Mouse (Mus musculus) forebrain, embryonic 15.5 days (tissue): Measurements from ENCODE around the gene Slc16a11. TPM values are rescaled to one million over a fixed set of nuclear protein-coding genes. Genes with fewer than 3 reads are reported as not detected.

Source experiments
- ATAC-seq: fragments of 200-750 bp; cut with Nextera tagmentation; replicated peaks from 2 replicates; pipeline ENCODE4 v1.8.0; 2017; ENCODE audit warnings: mild to moderate bottlenecking, moderate TSS enrichment, moderate library complexity
- H3K27ac ChIP-seq: fragments of 300-500 bp; sonication (generic); replicated peaks from 2 replicates; pipeline ENCODE4 v1.5.1; 2015; ENCODE audit warnings: mild to moderate bottlenecking, inconsistent platforms
- H3K27me3 ChIP-seq: fragments of 300-500 bp; sonication (generic); 2 replicates; pipeline ENCODE4 v1.6.1; 2015; ENCODE audit warnings: inconsistent platforms
- H3K36me3 ChIP-seq: fragments of 300-500 bp; sonication (generic); 2 replicates; pipeline ENCODE4 v1.6.1; 2015; ENCODE audit warnings: mild to moderate bottlenecking, inconsistent platforms
- H3K4me1 ChIP-seq: fragments of 300-500 bp; sonication (generic); 2 replicates; pipeline ENCODE4 v1.6.1; 2015; ENCODE audit warnings: inconsistent platforms
- H3K4me2 ChIP-seq: fragments of 300-500 bp; sonication (generic); replicated peaks from 2 replicates; pipeline ENCODE4 v1.6.1; 2015; ENCODE audit warnings: mild to moderate bottlenecking, inconsistent platforms
- H3K4me3 ChIP-seq: fragments of 300-500 bp; sonication (generic); 2 replicates; pipeline ENCODE4 v1.5.1; 2015; ENCODE audit warnings: mild to moderate bottlenecking, inconsistent platforms
- H3K9ac ChIP-seq: fragments of 300-500 bp; sonication (generic); replicated peaks from 2 replicates; pipeline ENCODE4 v1.6.1; 2015; ENCODE audit warnings: mild to moderate bottlenecking, inconsistent platforms
- H3K9me3 ChIP-seq: fragments of 300-500 bp; sonication (generic); 2 replicates; pipeline ENCODE4 v1.6.1; 2016; ENCODE audit warnings: inconsistent platforms
- WGBS: fragments of 180-500 bp; shearing (Covaris S2); methylation state at CpG from one replicate; pipeline ENCODE4 v1.1.7; 2015; ENCODE audit warnings: mixed read lengths; 5-methylcytosine and 5-hydroxymethylcytosine counted together
- polyA plus RNA-seq: library from polyadenylated mRNA; unstranded; fragments of >200 nt; fragmentation: Nextera tagmentation; extraction: Ambion mirVana; gene quantifications from 2 replicates; pipeline ENCODE4 v1.2.1, GENCODE M21; 2015

Gene Slc16a11
- polyA plus RNA-seq, 1 experiment from 2014 or later, result 3.6 TPM

GRCm38 (mm10) chr11:70207283-70207682, 5.3 kb upstream of the Slc16a11 start:
- Histone ChIP-seq H3K4me1 (no peaks in the 10 kb centered on the region), H3K4me2 (no peak overlapping the region), H3K9ac (no peak overlapping the region), H3K9me3 (no peaks in the 10 kb centered on the region), H3K4me3 (no peak overlapping the region), H3K27me3 (peaks cover 3% of the 10 kb centered on the region; the same call in 1 of the 2 replicates), H3K27ac (no peak overlapping the region), H3K36me3 (no peaks in the 10 kb centered on the region)
- no peak for ATAC-seq
- WGBS, result 85% methylated on average over 7 of the region's 7 CpGs

DNA sequence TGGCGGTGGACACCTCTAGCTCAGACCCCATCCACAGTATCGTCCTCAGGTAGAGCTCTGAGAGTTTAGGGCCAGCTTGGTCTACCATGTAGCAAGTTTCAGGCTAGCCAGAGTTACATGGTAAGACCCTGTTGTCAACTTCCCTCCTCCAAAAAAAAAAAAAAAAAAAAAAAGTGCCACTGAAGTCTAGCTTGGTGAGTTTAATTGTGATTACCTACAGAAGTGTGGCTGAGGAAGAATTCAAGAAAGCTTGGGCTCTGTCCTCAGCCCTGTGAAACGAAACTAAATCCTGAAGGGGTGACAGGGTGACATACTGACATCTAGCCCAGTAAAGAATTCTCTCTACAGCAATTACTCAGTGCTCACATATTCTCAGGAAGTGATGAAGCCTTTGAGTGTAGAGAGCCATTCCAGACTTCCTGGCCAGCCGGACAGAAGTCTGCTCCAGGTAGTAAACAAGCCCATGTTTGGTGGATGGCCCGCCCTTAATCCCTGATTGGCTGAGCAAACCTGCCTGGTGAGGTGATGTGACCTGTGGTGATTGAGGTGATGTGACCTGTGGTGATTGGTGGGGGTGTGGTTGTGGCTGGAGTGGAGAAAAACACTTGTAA, 3.7 kb upstream of the Slc16a11 start:
- Histone ChIP-seq H3K9ac (no peak overlapping the region), H3K27ac (no peak overlapping the region), H3K36me3 (no peaks in the 10 kb centered on the region), H3K4me3 (no peak overlapping the region), H3K4me2 (no peak overlapping the region), H3K4me1 (peaks cover 7% of the 10 kb centered on the region), H3K9me3 (no peaks in the 10 kb centered on the region), H3K27me3 (peaks cover 18% of the 10 kb centered on the region)
- 79% methylated on average over 5 of the region's 5 CpGs for WGBS
- ATAC-seq, result no peak

DNA sequence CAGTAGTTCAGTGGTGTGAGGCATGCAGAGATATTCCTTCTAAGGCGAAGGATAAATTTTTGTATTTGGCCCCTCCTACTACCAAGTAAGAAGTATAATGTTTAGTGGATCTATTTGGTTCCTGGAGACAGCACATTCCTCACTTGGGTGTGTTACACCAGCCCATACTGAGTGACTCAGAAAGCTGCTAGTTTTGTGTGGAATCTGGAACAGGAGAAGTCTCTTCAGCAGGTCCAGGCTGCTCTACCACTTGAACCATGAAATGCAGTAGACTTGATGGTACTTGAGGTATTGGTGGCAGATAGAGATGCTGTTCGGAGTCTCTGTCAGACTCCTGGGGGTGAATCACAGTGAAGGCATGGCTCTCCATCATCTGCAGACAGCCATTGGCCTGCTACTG, 1.9 kb upstream of the Slc16a11 start:
- Histone ChIP-seq H3K9me3 (no peaks in the 10 kb centered on the region), H3K4me1 (peaks cover 18% of the 10 kb centered on the region), H3K27me3 (peaks cover 36% of the 10 kb centered on the region), H3K9ac (no peak overlapping the region), H3K4me3 (no peak overlapping the region), H3K27ac (no peak overlapping the region), H3K36me3 (no peaks in the 10 kb centered on the region), H3K4me2 (no peak overlapping the region)
- 96% methylated on average over 2 of the region's 2 CpGs for WGBS
- no peak for ATAC-seq

DNA sequence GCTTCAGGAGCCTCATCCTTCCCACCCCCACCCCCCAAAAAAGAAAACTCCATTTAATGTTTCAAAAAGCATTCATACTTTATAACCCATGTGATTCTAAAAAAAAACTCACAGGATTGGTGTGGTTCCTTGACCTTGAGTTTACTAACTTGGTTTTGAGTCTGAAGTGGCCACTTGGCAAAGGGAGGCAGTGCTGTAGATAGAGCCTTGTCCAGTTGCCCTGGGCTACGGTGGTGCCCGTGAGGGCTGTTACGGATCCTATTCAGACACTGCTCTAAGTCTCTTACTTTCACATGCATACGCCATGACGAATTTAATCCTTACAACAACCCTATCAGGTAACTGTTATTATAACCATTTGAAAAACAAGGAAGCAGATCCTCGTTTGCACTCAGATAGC, 580 bp upstream of the Slc16a11 start:
- Histone ChIP-seq H3K4me2 (no peak overlapping the region), H3K4me3 (no peak overlapping the region), H3K9me3 (no peaks in the 10 kb centered on the region), H3K4me1 (peaks cover 18% of the 10 kb centered on the region), H3K27ac (no peak overlapping the region), H3K27me3 (peaks cover 47% of the 10 kb centered on the region), H3K36me3 (peaks cover 3% of the 10 kb centered on the region; the same call in 1 of the 2 replicates), H3K9ac (no peak overlapping the region)
- WGBS, result 72% methylated on average over 6 of the region's 6 CpGs
- no peak for ATAC-seq

GRCm38 (mm10) chr11:70212896-70213295, 344 bp downstream of the Slc16a11 start:
- H3K4me1 ChIP-seq, result peaks cover 18% of the 10 kb centered on the region
- no peak for ATAC-seq
- H3K27me3 ChIP-seq, result peaks cover 49% of the 10 kb centered on the region
- H3K4me2 ChIP-seq, result no peak overlapping the region
- H3K9me3 ChIP-seq, result no peaks in the 10 kb centered on the region
- no peak overlapping the region for H3K9ac ChIP-seq
- WGBS, result 6% methylated on average over 9 of the region's 9 CpGs
- H3K27ac ChIP-seq, result no peak overlapping the region
- no peak overlapping the region; the same call in 1 of the 2 replicates for H3K4me3 ChIP-seq
- peaks cover 3% of the 10 kb centered on the region; the same call in 1 of the 2 replicates for H3K36me3 ChIP-seq

- peak; percentile 36; the same call in 1 of the 2 replicates for ATAC-seq
Measured at GRCm38 (mm10) chr11:70213736-70214135, 1.2 kb downstream of the Slc16a11 start.

DNA sequence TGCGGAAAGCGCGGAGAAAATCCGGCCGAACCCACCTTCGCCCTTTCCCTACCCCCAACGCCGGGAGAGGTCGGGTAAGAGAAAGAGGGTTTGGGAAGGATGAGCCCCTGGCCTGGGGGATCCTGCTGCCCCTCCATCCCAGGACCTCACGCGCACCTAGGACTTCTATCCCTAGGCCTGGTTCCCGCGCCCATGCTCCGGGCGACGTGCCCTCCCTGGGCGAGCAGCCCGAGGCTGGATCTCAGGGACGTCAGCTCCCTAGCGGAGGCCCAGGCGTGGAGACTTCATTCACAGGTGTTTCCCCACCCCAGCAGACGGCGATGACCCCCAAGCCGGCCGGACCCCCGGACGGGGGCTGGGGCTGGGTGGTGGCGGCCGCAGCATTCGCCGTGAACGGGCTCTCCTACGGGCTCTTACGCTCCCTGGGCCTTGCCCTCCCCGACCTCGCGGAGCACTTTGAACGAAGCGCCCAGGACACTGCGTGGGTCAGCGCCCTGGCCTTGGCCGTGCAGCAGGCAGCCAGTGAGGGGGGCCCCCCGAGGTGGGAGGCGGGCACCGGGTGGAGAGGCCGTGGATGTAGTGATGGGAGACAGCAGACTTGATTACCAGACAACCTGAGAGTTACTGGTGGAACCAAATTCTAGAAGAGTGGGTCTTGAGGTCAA, 1.8 kb downstream of the Slc16a11 start:
- Histone ChIP-seq H3K27me3 (peaks cover 49% of the 10 kb centered on the region), H3K9ac (peak overlapping the region; percentile 41), H3K9me3 (no peaks in the 10 kb centered on the region), H3K27ac (no peak overlapping the region), H3K36me3 (peaks cover 3% of the 10 kb centered on the region; the same call in 1 of the 2 replicates), H3K4me2 (peak overlapping the region; percentile 65), H3K4me1 (peaks cover 28% of the 10 kb centered on the region), H3K4me3 (peak overlapping the region; percentile 39)
- ATAC-seq, result peak; percentile 46; the same call in 1 of the 2 replicates
- 1% methylated on average over 46 of the region's 46 CpGs for WGBS

More at GRCm38 (mm10) chr11:70213736-70214135, 1.2 kb downstream of the Slc16a11 start:
- Histone ChIP-seq H3K4me1 (peaks cover 23% of the 10 kb centered on the region), H3K27ac (no peak overlapping the region), H3K9ac (peak overlapping the region; percentile 41), H3K4me2 (peak overlapping the region; percentile 65), H3K27me3 (peaks cover 49% of the 10 kb centered on the region), H3K9me3 (no peaks in the 10 kb centered on the region), H3K4me3 (peak overlapping the region; percentile 39), H3K36me3 (peaks cover 3% of the 10 kb centered on the region; the same call in 1 of the 2 replicates)
- 3% methylated on average over 26 of the region's 26 CpGs for WGBS

- Histone ChIP-seq H3K27ac (no peak overlapping the region), H3K4me1 (peaks cover 34% of the 10 kb centered on the region), H3K36me3 (peaks cover 3% of the 10 kb centered on the region; the same call in 1 of the 2 replicates), H3K27me3 (peaks cover 49% of the 10 kb centered on the region), H3K4me2 (peak overlapping the region; percentile 65), H3K9ac (no peak overlapping the region), H3K9me3 (no peaks in the 10 kb centered on the region), H3K4me3 (peak overlapping the region; percentile 39)
- 6% methylated on average over 18 of the region's 18 CpGs for WGBS
- ATAC-seq, result no peak
Measured at GRCm38 (mm10) chr11:70214856-70215209, 2.3 kb downstream of the Slc16a11 start.

- Histone ChIP-seq H3K27me3 (peaks cover 49% of the 10 kb centered on the region), H3K4me1 (peaks cover 37% of the 10 kb centered on the region), H3K9ac (no peak overlapping the region), H3K4me3 (0 out of 2 replicates have a peak overlapping the region, but pooled peaks have one; percentile 39), H3K27ac (no peak overlapping the region), H3K36me3 (peaks cover 3% of the 10 kb centered on the region; the same call in 1 of the 2 replicates), H3K9me3 (no peaks in the 10 kb centered on the region), H3K4me2 (no peak overlapping the region)
- 12% methylated on average over 22 of the region's 22 CpGs for WGBS
- no peak for ATAC-seq
Measured at GRCm38 (mm10) chr11:70215301-70215700, 2.7 kb downstream of the Slc16a11 start.

DNA sequence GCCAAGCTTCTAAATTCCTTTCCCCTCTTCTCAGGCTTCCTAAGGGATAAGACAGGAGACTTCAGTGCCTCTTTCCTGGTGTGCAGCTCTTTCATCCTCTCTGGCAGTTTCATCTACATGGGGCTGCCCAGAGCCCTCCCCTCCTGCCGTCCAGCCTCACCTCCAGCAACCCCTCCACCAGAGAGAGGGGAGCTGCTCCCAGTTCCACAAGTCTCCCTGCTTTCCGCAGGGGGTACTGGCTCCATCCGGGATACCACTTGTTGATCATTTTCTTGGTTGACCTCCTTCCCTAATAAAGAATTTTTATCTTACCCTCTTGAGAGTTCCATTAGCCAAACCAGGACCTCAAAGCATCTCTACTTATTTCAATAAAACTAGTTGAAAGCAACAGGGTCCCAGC, 3.6 kb downstream of the Slc16a11 start:
- no peak overlapping the region for H3K4me2 ChIP-seq
- ATAC-seq, result no peak
- no peak overlapping the region for H3K27ac ChIP-seq
- H3K4me1 ChIP-seq, result peaks cover 37% of the 10 kb centered on the region
- peaks cover 3% of the 10 kb centered on the region; the same call in 1 of the 2 replicates for H3K36me3 ChIP-seq
- H3K27me3 ChIP-seq, result peaks cover 49% of the 10 kb centered on the region
- no peak overlapping the region for H3K4me3 ChIP-seq
- WGBS, result 49% methylated on average over 3 of the region's 3 CpGs
- H3K9me3 ChIP-seq, result no peaks in the 10 kb centered on the region
- no peak overlapping the region for H3K9ac ChIP-seq

- Histone ChIP-seq H3K4me3 (no peak overlapping the region), H3K36me3 (peaks cover 3% of the 10 kb centered on the region; the same call in 1 of the 2 replicates), H3K9ac (no peak overlapping the region), H3K4me1 (peaks cover 48% of the 10 kb centered on the region), H3K9me3 (no peaks in the 10 kb centered on the region), H3K4me2 (no peak overlapping the region), H3K27ac (no peak overlapping the region), H3K27me3 (peaks cover 40% of the 10 kb centered on the region)
- 92% methylated on average over 4 of the region's 4 CpGs for WGBS
- no peak for ATAC-seq
Measured at GRCm38 (mm10) chr11:70218039-70218438, 5.5 kb downstream of the Slc16a11 start.

DNA sequence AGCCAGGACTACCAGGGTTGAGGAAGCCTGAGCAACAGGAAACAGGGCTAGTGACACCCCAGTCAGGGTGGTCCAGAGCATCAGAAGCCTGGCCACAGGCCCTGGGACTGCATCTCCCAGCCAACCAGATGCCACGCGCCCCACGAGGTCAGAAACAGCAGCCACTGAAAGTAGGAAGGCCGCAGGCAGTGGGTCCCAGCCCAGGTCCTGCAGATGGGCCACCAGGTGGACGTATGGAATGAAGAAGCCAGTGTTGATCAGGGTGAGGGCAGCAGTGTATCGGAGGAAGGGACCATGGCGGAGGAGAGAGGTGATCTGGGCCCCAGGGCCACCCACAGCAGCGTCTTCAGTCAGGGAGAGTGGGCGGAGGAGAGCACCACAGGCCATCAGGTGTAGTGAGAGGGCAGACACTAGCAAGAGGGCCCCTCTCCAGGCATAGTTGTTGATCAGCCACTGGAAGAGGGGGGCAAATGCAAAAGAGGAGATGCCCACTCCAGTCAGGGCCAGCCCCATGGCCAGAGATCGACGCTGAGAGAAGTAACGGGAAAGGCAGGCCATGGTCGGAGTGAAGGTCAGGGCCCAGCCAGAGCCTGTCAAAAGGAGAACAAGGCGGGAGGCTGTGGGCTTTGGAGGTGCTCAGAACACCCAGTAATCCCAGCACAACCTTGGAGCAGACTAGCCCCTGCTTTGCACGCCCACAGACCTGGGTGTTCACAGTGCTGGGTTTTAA, 6.4 kb downstream of the Slc16a11 start:
- Histone ChIP-seq H3K4me2 (peak overlapping the region; percentile 82), H3K27ac (no peak overlapping the region), H3K9ac (no peak overlapping the region), H3K4me3 (peak overlapping the region; percentile 64; the same call in 1 of the 2 replicates), H3K27me3 (peaks cover 31% of the 10 kb centered on the region), H3K36me3 (peaks cover 3% of the 10 kb centered on the region; the same call in 1 of the 2 replicates), H3K4me1 (peaks cover 41% of the 10 kb centered on the region), H3K9me3 (no peaks in the 10 kb centered on the region)
- 86% methylated on average over 15 of the region's 15 CpGs for WGBS
- no peak for ATAC-seq
